Mouse (Mus musculus): ENCODE results near the gene Fpgs. TPM values are rescaled to one million over a fixed set of nuclear protein-coding genes. Genes with fewer than 3 reads are reported as not detected.

The Fpgs gene
- polyA plus RNA-seq (2012; fragmentation: generic; extraction: Trizol), result 10 to 100 TPM; 19.7 to 19.9 TPM

DNA sequence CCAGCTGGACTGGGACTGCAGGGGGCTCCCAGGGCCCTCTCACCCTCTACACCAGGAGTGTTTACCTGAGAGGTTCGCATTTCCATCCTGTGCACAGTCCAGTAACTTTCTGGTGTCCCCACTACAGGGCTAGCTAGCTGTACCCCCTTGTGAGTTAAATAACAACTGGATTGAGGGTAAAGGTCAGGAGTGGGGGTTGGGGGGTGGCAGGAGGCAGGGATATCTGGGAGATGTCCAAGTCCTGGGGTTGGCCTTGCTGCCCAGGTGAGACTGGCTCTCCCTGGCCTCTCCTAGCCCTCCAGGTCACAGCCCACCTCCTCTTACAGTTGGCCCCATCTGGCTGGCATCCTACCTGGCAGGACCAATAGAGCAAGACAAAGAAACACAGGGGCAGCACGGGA is at the start of gene Fpgs:
TSS of gene Fpgs (minus strand) at position 125 of the 401 bp plus-strand sequence.

DNA sequence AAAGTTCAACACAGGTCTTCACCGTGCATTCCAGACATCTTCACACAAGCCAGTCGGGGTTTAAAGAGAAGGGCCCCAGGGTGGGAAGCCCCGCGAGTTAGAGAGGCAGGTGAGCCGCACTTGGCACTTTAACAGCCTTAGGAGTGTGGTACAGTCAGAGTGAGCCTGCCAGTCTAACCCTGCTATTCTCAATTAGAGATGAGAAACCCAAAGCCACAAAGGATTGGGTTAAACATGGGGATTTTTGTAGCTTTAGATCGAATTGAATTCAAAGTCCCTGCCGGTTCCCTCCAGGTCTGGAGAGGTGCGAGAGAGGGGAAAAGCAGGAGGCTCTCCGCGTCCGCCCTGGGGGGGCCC is 36.9 kb upstream of the Fpgs start, which contains the start of gene 6330409D20Rik:
TSS of gene 6330409D20Rik (minus strand) at position 101 of the 357 bp plus-strand sequence.

DNA sequence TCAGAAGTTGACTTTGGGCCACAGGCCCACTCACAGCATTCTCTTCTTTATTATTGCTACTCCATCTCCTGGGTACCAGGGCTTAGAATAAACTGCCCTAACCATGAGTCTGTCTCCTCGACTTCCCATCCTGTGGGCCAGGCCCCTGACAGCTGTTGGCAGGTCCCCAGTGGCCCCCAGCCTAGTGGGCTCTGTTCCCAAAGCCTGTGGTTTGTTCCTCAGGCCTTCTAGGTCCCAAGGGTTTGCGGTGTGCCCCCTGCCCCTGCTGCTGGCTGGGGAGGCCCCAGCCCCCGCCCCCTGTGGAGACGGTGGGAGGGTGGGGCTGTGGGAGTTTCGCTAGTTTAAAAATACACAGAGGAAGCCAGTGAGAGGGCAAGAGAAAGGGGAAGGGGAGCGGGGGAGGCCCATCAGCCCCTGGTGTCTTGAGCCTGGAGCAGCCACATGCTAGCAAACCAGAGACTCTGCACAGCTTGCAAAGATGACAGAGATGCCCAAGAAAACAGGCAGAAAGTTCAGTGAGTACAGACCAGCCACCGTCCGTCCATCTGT is 16.8 kb upstream of the Fpgs start, which contains the start of gene Sh2d3c:
TSS of gene Sh2d3c (plus strand) at position 375 of the 549 bp plus-strand sequence.

DNA sequence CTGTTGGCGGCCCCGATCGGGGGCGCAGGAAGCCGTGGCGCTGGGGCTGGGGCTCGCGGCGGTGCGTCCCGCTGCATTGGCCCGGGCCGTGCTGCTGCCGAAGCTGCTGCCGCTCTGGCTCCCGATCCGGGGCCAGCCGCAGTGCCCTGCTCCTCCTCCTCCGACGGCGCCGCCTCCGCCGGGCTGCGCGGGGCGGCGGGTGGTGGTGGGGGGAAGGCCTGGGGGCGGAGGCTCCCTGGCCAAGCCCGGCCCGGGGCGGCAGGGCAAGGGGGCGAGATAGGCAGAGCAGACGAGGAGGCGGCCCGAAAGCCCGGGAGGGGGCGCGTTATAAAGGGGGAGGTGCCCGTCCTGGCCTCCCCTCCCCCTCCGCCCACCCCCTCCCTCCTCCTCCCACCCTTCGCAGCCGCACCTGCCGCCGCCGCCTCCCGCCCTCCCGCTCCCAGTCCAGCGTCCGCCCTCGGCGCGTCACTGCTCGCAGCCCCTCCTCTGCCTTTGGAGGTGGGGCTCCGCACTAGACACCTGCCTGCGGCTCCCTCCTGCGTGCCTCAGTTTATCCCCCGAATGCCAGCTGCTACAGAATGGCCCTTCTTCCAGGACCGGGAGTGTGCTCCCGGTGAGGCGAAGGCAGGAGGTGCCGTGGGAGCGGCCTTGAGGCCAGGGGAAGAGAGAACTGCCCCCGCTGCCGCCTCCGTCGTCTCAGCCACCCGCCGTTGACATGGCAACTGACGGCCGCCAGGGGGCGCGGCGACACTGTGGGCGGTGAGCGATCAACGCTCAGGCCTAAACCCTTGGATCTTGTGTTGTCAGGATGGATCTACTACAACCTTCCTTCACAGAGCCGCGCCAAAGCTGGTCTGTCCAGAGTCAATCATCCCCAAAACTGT is 9.2 kb upstream of the Fpgs start, which contains the start of gene Cdk9:
TSS of gene Cdk9 (minus strand) at position 143 of the 884 bp plus-strand sequence.

DNA sequence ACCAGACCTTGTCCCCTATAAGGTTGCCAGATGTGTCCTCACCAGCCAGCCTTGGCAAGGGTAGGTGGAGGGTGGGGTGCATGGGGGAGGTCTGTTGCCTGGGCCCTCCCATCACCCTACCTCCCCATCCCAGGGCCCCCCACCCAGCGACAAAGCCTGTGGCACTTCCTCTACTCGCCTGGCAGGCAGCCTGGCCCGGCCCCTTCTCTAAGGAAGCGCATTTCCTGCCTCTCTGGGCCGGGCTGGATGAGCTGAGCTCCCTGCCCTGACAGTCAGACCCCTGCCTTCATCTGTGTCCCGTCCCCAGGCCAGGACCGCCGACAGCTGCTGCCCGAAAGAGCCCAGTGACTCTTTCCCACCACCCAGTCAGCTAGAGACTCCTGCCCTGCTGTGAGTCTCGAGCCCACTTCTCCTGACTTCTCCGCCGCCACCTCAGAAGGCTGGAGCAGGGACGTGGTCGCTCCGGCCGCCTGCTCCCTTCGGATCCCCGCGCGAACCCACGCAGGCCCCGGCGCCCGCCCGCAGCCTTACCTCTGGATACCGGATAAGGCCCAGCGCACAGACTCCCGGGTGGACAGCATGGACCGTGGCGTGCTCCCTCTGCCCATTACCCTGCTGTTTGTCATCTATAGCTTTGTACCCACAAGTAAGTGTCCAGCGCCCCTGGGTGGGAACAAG is 57.4 kb downstream of the Fpgs start, which contains the start of gene Eng:
TSS of gene Eng (plus strand) at position 217 of the 678 bp plus-strand sequence.

Other genes starting within 250 kb of the Fpgs start
- 10 to 100 TPM in 1 of 2 experiments, 1 to 10 TPM in 1; 1.3 to 21.5 TPM for gene Fam102a, start 168.8 kb downstream of the Fpgs start, polyA plus RNA-seq (2012; fragmentation: generic; extraction: Trizol)
- 10 to 100 TPM; 67.1 to 95.0 TPM for gene Dpm2, start 133.3 kb downstream of the Fpgs start, polyA plus RNA-seq (2012; fragmentation: generic; extraction: Trizol)
- under 1 TPM in 1 of 2 experiments, not detected in 1; 0.11 TPM for gene Pip5kl1, start 129.3 kb downstream of the Fpgs start, polyA plus RNA-seq (2012; fragmentation: generic; extraction: Trizol)
- gene 9430097D07Rik, start 128.5 kb downstream of the Fpgs start, polyA plus RNA-seq (2012; fragmentation: generic; extraction: Trizol), result under 1 TPM; 0.04 to 0.06 TPM
- gene St6galnac4, start 117.0 kb downstream of the Fpgs start, polyA plus RNA-seq (2012; fragmentation: generic; extraction: Trizol), result 10 to 100 TPM; 23.5 to 26.1 TPM
- gene St6galnac6, start 104.4 kb downstream of the Fpgs start, polyA plus RNA-seq (2012; fragmentation: generic; extraction: Trizol), result 10 to 100 TPM; 34.3 to 60.3 TPM
- 100 to 1,000 TPM in 1 of 2 experiments, 10 to 100 TPM in 1; 96.3 to 173 TPM for gene Ak1, start 82.4 kb downstream of the Fpgs start, polyA plus RNA-seq (2012; fragmentation: generic; extraction: Trizol)
- 1 to 10 TPM; 2.5 to 6.9 TPM for gene Eng, start 57.5 kb downstream of the Fpgs start, polyA plus RNA-seq (2012; fragmentation: generic; extraction: Trizol)
- gene Cdk9, start 8.9 kb upstream of the Fpgs start, polyA plus RNA-seq (2012; fragmentation: generic; extraction: Trizol), result 10 to 100 TPM; 48.2 to 76.9 TPM
- 10 to 100 TPM in 1 of 2 experiments, under 1 TPM in 1; 0.83 to 15.9 TPM for gene Sh2d3c, start 16.9 kb upstream of the Fpgs start, polyA plus RNA-seq (2012; fragmentation: generic; extraction: Trizol)
- under 1 TPM in 1 of 2 experiments, not detected in 1; 0.31 TPM for gene 6330409D20Rik, start 36.9 kb upstream of the Fpgs start, polyA plus RNA-seq (2012; fragmentation: generic; extraction: Trizol)
- gene Tor2a, start 53.1 kb upstream of the Fpgs start, polyA plus RNA-seq (2012; fragmentation: generic; extraction: Trizol), result 10 to 100 TPM; 20.9 to 46.0 TPM
- gene Ttc16, start 71.5 kb upstream of the Fpgs start, polyA plus RNA-seq (2012; fragmentation: generic; extraction: Trizol), result under 1 TPM; 0.04 to 0.38 TPM
- gene Ptrh1, start 71.6 kb upstream of the Fpgs start, polyA plus RNA-seq (2012; fragmentation: generic; extraction: Trizol), result 100 to 1,000 TPM in 1 of 2 experiments, 10 to 100 TPM in 1; 25.5 to 106 TPM
- gene Cfap157, start 80.3 kb upstream of the Fpgs start, polyA plus RNA-seq (2012; fragmentation: generic; extraction: Trizol), result under 1 TPM; 0.42 to 0.48 TPM
- gene Stxbp1, start 143.1 kb upstream of the Fpgs start, polyA plus RNA-seq (2012; fragmentation: generic; extraction: Trizol), result 10 to 100 TPM; 11.8 to 23.7 TPM
- 100 to 1,000 TPM; 154 to 177 TPM for gene Fam129b, start 172.0 kb upstream of the Fpgs start, polyA plus RNA-seq (2012; fragmentation: generic; extraction: Trizol)

Measured in C3H10T1/2 (cell line).